Mouse (Mus musculus) midbrain, postnatal 0 days (tissue): Measurements from ENCODE around the gene Gm13696. TPM values are rescaled to one million over a fixed set of nuclear protein-coding genes. Genes with fewer than 3 reads are reported as not detected.

Source experiments
- ATAC-seq: fragments of 200-750 bp; cut with Nextera tagmentation; 2 replicates; pipeline ENCODE4 v1.8.0; 2017; ENCODE audit warnings: moderate number of reproducible peaks, mild to moderate bottlenecking, moderate TSS enrichment, moderate library complexity; ENCODE audit not compliant: low FRiP score
- DNase-seq: peaks from one replicate; pipeline ENCODE4 v3.0.0-alpha.2; 2015; ENCODE audit warnings: low spot score
- H3K27ac ChIP-seq: fragments of 300-500 bp; sonication (generic); 2 replicates; pipeline ENCODE4 v1.5.1; 2014; ENCODE audit warnings: low read depth, mild to moderate bottlenecking, low read length, mixed read lengths
- H3K27me3 ChIP-seq: fragments of 300-500 bp; sonication (generic); 2 replicates; pipeline ENCODE4 v1.6.1; 2014; ENCODE audit warnings: low read length, control low read depth, mixed read lengths; ENCODE audit not compliant: insufficient read depth
- H3K36me3 ChIP-seq: fragments of 300-500 bp; sonication (generic); 2 replicates; pipeline ENCODE4 v1.6.1; 2014; ENCODE audit warnings: low read length, control low read depth, mixed read lengths; ENCODE audit not compliant: insufficient read depth
- H3K4me1 ChIP-seq: fragments of 300-500 bp; sonication (generic); 2 replicates; pipeline ENCODE4 v1.6.1; 2014; ENCODE audit warnings: mild to moderate bottlenecking, control low read depth, antibody characterized with exemption, low read length, mixed read lengths; ENCODE audit not compliant: insufficient read depth
- H3K4me2 ChIP-seq: fragments of 300-500 bp; sonication (generic); 2 replicates; pipeline ENCODE4 v1.6.1; 2014; ENCODE audit warnings: low read depth, mild to moderate bottlenecking, low read length, mixed read lengths; ENCODE audit not compliant: poor library complexity, severe bottlenecking
- H3K4me3 ChIP-seq: fragments of 300-500 bp; sonication (generic); 2 replicates; pipeline ENCODE4 v1.5.1; 2014; ENCODE audit warnings: low read depth, mild to moderate bottlenecking, low read length, moderate library complexity
- H3K9ac ChIP-seq: fragments of 300-500 bp; sonication (generic); replicated peaks from 2 replicates; pipeline ENCODE4 v1.6.1; 2014; ENCODE audit warnings: mild to moderate bottlenecking, low read length, moderate library complexity, mixed read lengths; ENCODE audit not compliant: poor library complexity, severe bottlenecking
- H3K9me3 ChIP-seq: fragments of 300-500 bp; sonication (generic); 2 replicates; pipeline ENCODE4 v1.6.1; 2016; ENCODE audit warnings: low read length, control low read depth
- CTCF ChIP-seq: IDR thresholded peaks from 2 replicates; pipeline ENCODE4 v1.5.1; 2016; ENCODE audit warnings: antibody characterized with exemption, mild to moderate bottlenecking
- WGBS: fragments of 180-500 bp; shearing (Covaris S2); extraction: QIAGEN DNeasy Blood & Tissue Kit; methylation state at CpG from one replicate; pipeline ENCODE4 v1.1.7; 2014; 5-methylcytosine and 5-hydroxymethylcytosine counted together
- polyA plus RNA-seq: library from polyadenylated mRNA; unstranded; fragments of >200 nt; fragmentation: Nextera tagmentation; extraction: Ambion mirVana; gene quantifications from 2 replicates; pipeline ENCODE4 v1.2.1, GENCODE M21; 2015
- total RNA-seq: library from RNA; depleted of rRNA; stranded (reverse); fragments of >200 nt; gene quantifications from 2 replicates; pipeline ENCODE4 v1.2.3, GENCODE M21; 2014; rRNA removed

The Gm13696 gene
- total and polyA plus RNA-seq, 2 experiments from 2014 or later, result not detected

DNA sequence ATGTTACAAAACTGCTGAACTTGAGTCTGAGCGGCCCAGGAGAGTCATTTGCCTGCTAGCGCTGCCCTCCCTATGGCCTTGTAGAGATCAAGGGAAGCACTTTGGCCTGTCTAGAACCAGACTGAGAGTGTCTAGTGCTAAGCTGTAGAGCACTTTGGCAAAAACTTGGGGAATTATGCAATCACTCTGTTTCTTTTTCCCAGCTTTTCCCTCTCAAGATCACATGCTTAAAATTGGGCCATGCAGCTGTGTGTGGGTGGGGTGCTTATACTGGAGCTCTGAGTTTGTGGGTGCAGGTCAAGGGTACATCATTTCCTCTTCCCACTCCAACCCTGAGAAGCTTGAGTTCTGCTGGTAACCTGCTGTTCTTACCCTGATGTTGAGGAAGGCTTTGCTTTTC is 50.0 kb downstream of the Gm13696 start:
- no peak for TF ChIP-seq CTCF
- ATAC-seq (no peak), DNase-seq (no peak)
- Histone ChIP-seq H3K27me3 (no peaks in the 10 kb centered on the region), H3K4me3 (no peak overlapping the region), H3K36me3 (no peaks in the 10 kb centered on the region), H3K4me1 (no peaks in the 10 kb centered on the region), H3K4me2 (no peak overlapping the region), H3K9me3 (no peaks in the 10 kb centered on the region), H3K9ac (no peak overlapping the region), H3K27ac (no peak overlapping the region)
- 93% methylated on average over 2 of the region's 2 CpGs for WGBS

GRCm38 (mm10) chr2:84023319-84023718 is 50.4 kb downstream of the Gm13696 start:
- no peaks in the 10 kb centered on the region for H3K27me3 ChIP-seq

More at GRCm38 (mm10) chr2:84023319-84023718, 50.4 kb downstream of the Gm13696 start:
- WGBS, result 91% methylated on average over 2 of the region's 2 CpGs
- no peak for TF ChIP-seq CTCF
- Histone ChIP-seq H3K4me2 (no peak overlapping the region), H3K36me3 (no peaks in the 10 kb centered on the region), H3K9ac (no peak overlapping the region), H3K4me1 (no peaks in the 10 kb centered on the region), H3K4me3 (no peak overlapping the region), H3K9me3 (no peaks in the 10 kb centered on the region), H3K27ac (no peak overlapping the region)
- DNase-seq (no peak), ATAC-seq (no peak)

Other genes starting within 250 kb of the Gm13696 start
- gene Itgav, start 248.7 kb upstream of the Gm13696 start, total RNA-seq, result 30.5 and 30.7 TPM in 2 replicates
- 26.7 and 30.8 TPM in 2 replicates for gene Itgav, start 248.7 kb upstream of the Gm13696 start, polyA plus RNA-seq
- gene Fam171b, start 160.5 kb upstream of the Gm13696 start, total RNA-seq, result 98.6 and 116 TPM in 2 replicates
- gene Fam171b, start 160.5 kb upstream of the Gm13696 start, polyA plus RNA-seq, result 91.8 and 97.9 TPM in 2 replicates
- not detected in 2 replicates for gene Zswim2, start 31.9 kb upstream of the Gm13696 start, total RNA-seq
- 0.12 TPM in 1 of 2 replicates, not detected in the other for gene Zswim2, start 31.9 kb upstream of the Gm13696 start, polyA plus RNA-seq
- gene Gm13698, start 17.4 kb upstream of the Gm13696 start, total RNA-seq, result not detected in 2 replicates
- gene Gm13698, start 17.4 kb upstream of the Gm13696 start, polyA plus RNA-seq, result not detected in 2 replicates
- gene Gm13693, start 11.6 kb upstream of the Gm13696 start, total RNA-seq, result not detected in 2 replicates
- not detected in 2 replicates for gene Gm13693, start 11.6 kb upstream of the Gm13696 start, polyA plus RNA-seq
- gene Gm13695, start 5.8 kb upstream of the Gm13696 start, total RNA-seq, result not detected in 2 replicates
- not detected in 2 replicates for gene Gm13695, start 5.8 kb upstream of the Gm13696 start, polyA plus RNA-seq
- gene Gm13694, start 5.8 kb downstream of the Gm13696 start, total RNA-seq, result not detected in 2 replicates
- not detected in 2 replicates for gene Gm13694, start 5.8 kb downstream of the Gm13696 start, polyA plus RNA-seq
- gene Gm13697, start 11.6 kb downstream of the Gm13696 start, total RNA-seq, result not detected in 2 replicates
- gene Gm13697, start 11.6 kb downstream of the Gm13696 start, polyA plus RNA-seq, result not detected in 2 replicates
- gene Gm13691, start 17.4 kb downstream of the Gm13696 start, total RNA-seq, result not detected in 2 replicates
- not detected in 2 replicates for gene Gm13691, start 17.4 kb downstream of the Gm13696 start, polyA plus RNA-seq